Mouse (Mus musculus): Measurements from ENCODE around the gene Sympk.

DNA sequence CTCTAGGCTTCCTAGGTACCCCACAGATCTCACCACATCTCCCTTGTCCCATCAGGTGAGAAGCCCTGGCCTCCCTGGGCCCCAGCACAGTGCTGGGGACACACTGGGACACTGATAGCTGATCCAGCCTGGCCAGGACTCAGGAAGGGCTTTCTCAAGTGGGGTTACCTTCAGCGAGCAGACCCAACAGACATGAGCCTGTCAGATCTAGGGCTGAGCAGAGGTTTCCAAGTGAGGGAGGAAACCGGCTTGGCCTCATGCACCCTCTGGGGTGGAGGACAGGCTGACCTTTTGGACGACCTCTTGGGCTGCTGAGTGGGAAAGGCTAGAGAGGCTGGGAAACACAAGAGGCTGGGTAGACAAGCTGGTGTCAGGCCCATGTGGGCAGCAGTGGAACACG, 27.0 kb downstream of the Sympk start:
- TF ChIP-seq POLR2A (IDR thresholded peaks at IDR 0.05; ENCODE audit: insufficient read depth, low read depth, low read length) (no peak), CTCF (IDR thresholded peaks at IDR 0.05; ENCODE audit: insufficient read depth, low read depth, low read length) (no peak)

Data from olfactory bulb, adult 2 months (tissue).